Mouse (Mus musculus) adrenal gland, adult 2 months (tissue): ENCODE data around the gene Zfp683. TPM values are rescaled to one million over a fixed set of nuclear protein-coding genes. Genes with fewer than 3 reads are reported as not detected.

ENCODE experiments used
- DNase-seq: peaks from one replicate; pipeline ENCODE4 v3.0.0; 2021
- long read RNA-seq: library from polyadenylated mRNA; stranded (forward); transcript quantifications from one replicate; pipeline ENCODE4 v2.0.0, GENCODE M21; 2021
- polyA plus RNA-seq: library from polyadenylated mRNA; depleted of rRNA; stranded (reverse); fragments of >200 nt; gene quantifications from 2 replicates; pipeline ENCODE4 v1.2.3, GENCODE M21; 2012; rRNA removed
- total RNA-seq, 2 experiments: library from RNA; stranded (reverse); gene quantifications; 2 replicates each; pipeline ENCODE4 v1.2.3; 2021

The Zfp683 gene
- total RNA-seq (under 1 TPM in 1 of 2 experiments, not detected in 1; 0.21 TPM), polyA plus RNA-seq (0.98 and 1.1 TPM in 2 replicates)
- long read RNA-seq = 0 reads

DNA sequence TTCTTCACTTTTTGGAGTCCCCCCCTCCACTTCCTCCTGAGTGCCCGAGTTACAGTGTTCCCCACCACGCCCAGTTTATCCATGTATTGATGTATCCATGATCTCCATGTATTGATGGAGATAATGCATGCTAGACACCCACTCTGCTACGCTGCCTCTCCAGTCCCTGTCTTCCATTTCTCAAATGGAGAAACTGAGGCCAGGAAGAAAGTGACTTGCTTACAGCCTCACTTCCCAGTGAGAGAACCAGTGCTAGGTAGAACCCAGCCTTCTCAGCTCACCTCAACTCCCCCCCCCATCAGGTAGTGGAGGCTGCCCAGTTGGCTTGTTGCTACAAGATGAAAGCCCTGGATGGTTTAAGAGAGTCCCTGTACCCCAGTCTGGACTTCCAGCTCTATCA, at the start of gene Zfp683:
Gene Zfp683 (plus strand): TSS at position 301 of the 400 bp plus-strand sequence.
- DNase-seq = no peak

DNA sequence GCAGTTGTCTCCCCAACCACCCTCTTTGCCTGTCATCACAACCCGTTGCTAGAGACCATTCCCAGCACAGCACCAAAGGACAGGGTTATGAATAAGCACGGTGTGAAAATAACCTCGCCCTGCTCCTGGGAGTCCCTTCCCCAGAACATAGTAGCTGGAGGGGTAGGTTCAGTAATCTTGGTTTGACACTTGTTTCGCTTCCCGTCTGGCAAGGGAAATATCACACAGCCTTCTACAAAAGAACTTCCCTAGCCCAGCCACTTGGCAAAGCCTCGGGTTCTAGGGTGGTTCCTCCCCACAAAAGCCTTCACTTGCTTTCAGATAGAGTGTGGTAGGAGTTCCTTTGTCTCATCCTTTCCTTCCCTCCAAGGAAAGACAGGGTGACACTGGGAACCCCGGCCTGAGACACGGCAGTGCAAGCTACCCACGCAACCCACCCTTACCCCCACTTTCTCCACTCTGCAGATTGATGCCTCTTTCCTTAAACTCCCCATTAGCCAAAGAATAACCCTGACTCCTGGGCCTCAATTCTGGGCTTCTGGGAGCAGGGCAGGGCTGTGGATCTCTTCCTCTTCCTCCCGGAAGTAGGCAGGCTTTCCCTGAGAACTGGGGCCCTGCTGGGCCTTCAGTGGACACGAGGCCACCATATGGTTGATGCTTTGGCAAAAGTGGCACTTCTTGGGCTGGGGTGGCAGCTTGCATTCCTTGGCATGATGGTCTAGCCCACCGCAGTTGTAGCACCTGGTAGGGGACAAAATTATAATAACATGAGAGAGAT, 47.9 kb upstream of the Zfp683 start:
- DNase-seq = no peak

DNA sequence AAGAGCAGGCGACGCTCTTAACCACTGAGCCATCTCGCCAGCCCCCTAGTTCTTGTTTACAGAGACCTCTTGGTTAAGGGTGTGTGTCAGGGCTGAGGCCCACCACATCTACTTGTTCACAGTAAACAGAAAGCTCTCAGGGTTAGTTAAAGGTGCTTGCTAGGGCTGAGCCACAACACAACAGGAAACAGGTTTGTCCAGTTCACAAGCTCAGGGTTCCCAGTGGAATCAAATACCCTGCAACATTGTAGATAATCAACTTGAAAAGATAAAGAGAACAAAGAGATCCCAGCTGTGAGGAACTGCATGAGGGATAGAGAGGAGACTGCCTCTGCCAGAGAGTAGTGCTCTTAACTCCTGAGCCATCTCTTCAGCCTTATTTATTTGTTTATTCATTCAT, 46.8 kb upstream of the Zfp683 start:
- no peak for DNase-seq

DNA sequence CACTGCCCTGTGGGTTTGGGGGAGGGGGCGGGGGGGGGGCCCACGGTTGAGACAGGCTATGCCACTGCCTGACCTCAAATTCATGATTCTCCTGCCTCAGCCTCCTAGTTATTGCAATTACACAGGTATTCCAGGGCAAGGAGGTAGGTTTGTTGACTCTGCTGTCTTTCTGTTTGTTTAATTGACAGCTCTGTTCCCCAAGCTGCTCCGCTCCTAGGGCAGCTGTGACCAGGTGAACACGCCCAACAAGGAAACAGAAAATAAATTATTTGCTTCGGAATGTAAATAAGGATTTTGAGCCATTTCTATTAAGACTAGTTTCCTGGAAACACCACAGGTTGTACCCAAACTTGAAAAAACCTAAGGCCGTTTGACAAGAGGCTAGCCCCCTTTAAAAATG, 43.9 kb upstream of the Zfp683 start:
- DNase-seq = no peak

DNA sequence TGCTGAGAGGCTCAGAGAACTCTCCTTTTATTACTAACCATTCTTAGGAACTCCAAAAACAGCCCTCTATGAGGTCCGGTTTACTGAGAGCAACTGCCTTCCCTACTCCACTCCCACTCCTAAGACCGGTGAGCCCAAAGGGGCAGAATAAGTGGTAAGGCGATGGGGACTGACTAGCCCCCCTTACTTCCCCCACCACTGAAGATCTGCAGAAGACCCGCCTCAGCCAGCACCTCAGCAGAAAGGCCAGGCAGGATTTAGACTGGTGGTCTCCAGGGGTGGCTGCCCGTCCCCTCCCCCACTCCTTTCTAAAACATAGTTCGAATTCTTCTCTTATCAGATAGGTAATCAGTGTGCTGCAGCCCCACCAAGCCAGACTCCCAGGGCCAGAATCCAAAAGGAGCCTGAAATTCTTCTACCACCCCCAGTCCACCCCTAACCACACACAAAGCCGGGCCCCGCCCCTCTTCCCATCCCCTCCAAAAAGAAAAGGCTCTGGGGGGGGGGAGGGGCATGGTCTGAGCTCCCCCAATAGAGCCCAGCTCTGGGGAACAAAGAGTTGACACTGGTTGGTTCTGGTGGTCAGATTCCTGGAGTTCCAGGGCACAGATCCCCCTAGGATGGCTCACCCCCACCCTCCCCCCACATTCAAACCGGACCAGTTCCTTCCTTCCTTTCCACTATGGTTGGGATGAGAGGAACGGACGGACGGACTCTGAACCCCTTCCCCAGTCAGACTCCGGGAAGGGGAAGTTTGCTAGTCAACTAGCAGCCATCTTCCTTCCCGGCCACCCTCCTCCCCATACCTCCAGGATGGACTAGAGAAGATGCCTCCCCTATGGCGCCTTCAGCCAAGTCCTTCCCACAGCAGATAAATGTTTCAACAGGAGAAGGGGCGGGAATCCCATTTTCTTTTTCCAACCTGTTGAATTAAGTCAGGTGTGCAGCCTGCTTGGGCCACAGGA, 41.9 kb upstream of the Zfp683 start:
- DNase-seq = no peak

DNA sequence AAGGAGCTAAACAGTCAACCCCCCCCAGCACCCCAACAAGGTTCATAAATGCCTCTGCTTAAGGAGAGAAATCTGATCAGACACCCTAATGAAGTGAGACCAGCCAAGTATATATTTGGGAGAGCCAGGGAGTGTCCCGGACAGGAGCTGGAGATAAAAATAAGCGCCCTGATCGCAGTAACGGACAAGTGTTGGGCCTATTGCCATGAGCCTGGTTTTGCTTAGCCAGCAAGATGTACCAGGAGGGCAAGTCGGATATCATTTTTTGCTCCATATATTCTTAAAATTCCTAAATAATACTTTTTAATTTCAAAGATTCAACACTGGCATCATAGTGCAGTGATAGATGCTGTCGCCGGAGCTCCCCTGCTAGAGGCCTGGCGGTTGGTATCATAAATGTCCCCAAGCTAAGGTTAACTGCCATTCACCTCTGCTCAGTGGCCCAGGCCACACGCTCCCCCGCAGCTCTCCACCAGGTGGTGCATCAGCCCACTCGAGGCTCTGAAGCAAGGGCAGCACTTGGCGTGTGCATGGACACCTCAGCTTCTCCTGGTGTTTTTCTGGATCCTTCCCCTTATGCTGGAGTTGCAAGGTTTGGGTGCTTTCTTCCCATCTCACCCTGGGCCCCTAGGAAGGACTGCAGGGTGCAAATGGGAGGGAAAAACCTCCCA, 40.6 kb upstream of the Zfp683 start:
- DNase-seq = no peak

DNA sequence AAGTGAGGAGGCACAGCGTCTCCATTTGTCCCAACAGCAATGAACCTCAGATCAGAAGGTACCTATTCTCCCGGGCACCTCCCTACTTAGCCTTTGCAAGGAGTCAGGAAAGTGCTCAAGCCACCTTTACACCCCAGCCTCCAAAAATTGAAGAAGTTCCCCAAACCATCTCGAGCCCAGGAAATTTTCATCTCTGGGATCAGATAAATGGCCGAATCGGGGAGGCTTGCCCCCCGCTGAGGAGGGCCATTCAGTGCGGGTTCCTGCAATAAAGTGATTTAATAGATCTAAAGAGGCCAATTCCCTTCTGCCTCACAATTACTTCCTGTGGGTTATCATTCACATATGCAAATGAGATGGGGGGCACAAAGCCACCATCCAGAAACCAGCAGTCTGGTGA, 37.4 kb upstream of the Zfp683 start:
- no peak for DNase-seq

DNA sequence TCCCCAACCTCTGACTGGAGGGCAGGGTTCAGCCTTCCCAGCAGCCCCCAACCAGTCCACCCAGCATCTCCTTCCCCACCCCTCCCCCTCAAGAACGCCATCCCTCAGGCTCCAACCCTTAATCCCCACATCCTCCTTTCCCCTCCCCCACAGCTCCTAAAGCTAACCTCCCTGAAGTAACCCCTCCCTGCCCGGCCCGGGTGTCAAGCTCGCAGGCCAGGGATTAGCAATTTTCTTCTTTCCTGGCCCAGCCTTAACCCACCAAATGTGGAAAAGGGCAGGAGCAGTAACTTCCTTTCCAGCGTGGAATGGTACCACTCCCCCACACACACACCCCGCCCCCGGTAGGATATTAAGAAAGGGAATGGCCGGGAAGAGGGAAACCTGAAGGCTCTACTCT, 36.9 kb upstream of the Zfp683 start:
- no peak for DNase-seq

DNA sequence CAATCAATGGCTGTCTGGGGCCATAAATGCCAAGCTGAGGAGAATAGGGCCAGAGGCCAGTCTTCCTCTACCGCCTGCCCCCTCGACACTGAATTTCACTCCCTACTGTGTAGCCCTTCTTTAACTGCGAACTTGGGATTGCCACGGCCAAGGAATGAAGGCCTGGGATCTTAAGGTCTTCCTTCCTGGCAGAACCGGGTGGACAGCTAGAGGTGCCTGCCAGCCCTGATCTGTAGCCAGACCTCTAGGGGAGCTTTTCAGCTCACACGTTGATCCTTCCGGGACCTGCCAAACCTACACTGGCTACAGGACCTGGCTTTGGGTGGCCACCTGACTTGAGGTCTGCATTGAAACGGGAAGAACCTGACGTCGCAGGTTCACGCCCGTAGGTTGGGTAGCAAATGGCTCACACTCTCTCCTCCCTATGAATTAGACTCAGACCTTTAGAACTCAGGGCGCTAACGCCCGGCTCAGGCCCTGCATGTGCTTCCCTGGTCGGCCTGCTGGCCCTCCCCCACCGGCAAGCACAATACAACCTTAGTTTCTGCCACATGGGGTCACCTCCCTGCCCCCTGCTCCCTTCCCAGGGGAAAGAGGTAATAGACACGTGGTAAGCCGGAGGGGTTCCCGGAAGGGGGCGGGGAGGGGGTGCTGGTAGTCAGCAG, 36.3 kb upstream of the Zfp683 start:
- DNase-seq = no peak

DNA sequence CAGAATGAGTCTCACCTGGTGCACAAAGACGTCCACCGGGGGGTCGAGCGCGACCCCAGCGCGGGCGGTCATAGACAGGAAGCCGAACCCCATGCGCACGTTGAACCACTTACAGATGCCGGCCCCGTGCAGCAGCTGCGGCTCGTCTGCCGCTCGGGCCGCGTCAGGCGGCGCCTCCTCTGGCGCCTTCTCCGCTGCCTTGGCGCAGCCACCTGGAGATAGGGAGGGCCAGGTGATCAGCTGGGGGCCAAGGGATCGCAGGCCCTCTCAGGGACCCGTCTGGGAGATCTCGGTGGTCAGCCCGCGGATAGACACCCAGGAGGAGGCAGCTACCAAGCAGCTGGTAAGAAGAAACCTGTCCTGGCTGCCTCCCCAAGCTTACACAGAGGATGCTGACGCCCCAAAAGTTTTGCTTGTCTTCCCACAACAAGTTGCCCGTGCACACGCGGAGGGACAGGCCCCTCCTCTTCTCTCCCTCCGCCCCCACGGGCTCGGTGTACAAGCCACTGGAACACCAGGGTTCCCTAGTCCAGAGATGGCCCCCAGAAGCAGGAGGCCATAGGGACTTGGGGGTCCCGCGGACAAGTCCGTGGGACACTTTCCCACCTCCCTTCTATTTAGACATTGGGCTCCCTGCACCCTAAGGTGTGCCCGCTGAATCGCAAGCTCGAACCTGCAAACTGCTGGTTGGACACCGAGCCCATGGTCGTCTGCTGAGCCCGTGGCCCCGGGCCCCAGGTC, 35.4 kb upstream of the Zfp683 start:
- DNase-seq = no peak

DNA sequence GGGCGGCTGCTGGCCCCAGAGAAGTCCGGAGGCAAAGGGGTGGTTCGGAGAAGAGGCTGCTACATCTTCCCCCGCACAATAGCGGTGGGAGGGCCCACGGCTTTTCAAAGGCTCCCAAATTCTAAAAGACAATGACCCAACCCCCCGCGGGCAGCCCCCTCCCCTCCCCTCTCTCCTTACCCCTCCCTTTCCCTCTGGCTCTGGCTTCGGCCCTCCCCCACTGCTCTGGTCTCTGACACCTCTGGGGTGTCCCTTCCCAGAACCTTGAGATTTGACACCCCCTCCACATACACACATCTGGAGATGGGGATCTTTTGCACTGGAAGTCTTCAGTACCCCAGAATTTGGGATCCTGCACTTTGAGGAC, 34.9 kb upstream of the Zfp683 start, which contains the start of gene Lin28a:
Gene Lin28a (minus strand): TSS at position 63 of the 367 bp plus-strand sequence.
- no peak for DNase-seq

DNA sequence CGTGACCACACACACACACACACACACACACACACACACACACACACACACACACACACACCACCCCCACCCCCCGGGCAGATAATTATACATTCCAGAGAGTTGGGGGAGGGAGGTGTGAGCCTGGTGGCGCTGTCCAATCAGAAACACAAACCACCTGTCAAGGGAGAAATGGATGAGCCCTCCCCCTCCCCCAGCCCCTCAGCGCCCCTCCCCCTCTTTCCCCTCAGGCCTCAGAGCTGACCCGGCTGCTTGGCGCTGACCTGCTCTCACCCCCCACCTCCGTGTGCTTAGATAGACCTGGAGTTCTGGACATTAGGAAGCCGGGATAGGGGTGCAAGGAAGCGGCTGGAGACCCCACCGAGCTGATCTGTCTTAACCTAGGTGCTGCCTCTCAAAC, 34.4 kb upstream of the Zfp683 start:
- DNase-seq = no peak

DNA sequence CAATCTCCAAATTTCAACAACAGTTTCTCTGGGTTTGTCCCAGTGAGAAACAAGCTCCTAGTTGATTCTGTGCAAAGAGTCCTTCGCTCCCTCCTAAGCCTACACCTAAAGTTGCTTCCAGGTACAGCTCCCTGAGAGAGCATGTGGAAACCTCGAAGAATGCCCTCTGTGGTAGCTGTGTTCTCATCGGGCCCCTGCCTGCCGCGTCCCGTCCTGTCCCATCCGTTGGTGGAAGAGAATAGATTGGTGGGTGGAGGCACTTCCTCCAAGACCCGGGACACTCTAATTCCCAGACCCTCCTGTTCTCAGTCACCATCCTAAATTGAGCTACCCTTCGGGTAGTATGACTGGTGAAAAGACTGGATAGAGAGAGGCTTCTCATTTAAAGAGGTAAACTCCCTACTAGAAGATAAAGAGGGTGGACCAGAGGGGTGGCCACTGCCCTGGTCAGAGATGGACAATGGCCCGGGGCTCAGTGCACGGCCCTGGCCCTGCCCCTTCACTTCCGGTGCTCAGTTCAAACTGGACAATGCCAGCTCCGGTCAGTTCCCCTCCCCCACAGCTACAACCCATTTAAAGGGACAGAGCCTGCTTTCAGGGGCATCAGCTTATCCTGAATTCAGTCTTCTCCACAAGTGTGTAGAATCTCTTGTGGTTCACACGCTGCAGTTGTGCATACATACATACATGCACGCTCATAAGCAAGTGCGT, 33.8 kb upstream of the Zfp683 start:
- no peak for DNase-seq

DNA sequence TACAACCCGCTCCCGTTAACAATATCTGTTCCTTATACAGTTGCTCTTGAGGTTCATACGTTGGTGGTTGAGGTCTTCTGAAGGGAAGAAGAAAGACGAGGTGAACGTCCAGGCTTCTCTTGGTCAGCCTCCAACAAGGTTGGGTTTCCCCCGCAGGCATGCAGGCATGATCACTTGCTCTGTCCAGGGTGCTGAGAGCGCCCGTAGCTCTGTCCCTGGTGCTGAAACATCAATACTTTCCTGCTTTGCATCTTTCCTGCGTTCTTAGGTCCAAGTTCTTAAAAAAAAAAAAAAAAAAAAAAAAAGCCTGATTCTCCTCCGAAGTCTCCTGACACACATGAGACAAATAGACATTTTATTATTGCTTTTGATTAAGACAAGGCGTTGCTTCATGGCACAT, 33.0 kb upstream of the Zfp683 start:
- peak; percentile 74 for DNase-seq

DNA sequence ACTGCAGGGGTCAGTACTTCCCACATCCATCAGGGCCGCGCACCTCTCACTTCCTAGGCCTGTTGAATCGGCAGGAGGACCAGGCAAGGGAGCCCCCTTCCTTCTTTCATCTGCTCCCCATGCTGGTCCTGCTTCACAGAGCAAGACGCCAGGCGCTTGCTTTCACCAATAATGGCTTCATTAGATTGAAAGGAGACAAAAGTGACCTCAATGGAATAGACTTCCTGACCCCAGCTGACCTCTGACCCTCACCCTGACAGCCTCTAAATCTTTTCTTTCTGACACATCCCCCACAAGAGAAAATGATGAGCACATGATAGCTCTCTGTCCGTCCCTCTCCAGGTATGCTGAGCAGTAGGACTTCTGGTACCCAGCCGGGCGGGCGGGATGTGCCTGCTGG, 27.8 kb upstream of the Zfp683 start:
- no peak for DNase-seq

DNA sequence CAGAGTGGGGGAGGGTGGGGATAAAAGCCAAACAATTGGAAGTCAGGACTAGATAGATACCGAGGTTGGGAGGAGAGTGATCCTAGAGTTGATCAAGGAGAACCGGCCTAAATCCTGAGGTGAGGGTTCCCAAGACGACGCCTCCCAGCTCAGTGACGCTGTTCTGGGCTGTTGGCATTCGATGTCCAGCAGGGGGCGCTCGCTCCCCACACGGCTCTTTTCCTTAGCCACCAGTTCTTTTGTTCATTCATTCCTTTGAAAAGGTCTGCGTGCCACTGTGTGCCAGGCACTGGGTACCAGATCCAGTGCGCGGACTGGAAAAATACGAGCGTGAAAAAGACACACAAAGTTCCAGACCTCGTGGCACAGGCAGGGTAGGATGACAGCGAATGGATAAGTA, 17.7 kb upstream of the Zfp683 start:
- peak; percentile 68 for DNase-seq

DNA sequence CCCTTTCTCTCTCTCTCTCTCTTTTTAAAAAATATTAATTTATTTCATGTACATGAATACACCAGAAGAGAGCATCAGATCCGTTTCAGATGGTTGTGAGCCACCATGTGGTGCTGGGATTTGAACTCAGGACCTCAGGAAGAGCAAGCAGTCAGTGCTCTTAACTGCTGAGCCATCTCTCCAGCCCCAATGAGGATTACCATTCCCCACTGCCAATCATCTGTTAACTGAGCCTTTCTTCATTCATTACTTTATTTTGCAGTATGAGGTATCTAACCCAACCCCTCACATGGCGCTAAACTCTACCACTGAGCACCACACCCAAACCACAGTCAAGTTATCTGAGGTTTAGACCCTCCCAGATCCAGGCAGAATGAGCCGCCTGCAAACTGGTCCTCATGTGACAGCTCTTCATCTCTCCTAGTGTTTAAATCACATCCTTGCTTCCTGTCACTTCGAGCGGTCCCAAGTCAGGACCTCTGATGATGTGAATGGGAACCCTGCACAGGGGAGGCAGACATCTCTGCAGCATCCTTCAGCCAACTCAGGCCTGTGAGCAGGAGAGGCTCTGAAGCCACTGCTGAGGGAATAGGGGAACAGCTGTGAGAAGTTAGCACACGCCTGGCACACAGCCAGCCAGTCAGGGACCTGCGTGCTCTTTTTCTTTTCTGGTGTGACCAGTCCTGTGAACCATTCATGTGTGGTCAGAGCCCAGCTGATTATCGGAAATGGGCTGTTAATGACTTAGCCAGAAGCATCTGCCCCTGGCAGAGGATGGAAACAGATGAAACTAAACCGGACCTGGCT, 12.1 kb upstream of the Zfp683 start:
- no peak for DNase-seq

DNA sequence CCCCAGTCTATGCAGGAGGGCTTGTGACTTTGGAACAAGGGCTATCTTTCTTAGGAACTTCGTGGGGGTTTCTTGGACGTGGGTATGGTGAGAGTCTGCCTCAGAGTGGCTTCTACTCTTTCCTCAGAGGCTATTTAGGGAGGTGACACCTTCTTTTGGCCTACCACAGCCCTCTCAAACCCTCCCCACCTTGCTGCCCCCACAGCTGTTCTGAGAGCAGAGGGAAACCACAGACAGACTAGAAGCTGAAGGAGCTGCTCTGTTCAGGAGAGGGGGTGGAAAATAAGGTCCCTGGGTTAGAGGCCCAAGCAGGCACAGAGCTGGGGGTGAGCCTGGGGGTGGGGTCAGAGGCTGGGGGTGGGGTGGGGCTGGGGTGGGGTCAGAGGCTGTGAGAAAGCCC, 10.6 kb upstream of the Zfp683 start:
- no peak for DNase-seq

DNA sequence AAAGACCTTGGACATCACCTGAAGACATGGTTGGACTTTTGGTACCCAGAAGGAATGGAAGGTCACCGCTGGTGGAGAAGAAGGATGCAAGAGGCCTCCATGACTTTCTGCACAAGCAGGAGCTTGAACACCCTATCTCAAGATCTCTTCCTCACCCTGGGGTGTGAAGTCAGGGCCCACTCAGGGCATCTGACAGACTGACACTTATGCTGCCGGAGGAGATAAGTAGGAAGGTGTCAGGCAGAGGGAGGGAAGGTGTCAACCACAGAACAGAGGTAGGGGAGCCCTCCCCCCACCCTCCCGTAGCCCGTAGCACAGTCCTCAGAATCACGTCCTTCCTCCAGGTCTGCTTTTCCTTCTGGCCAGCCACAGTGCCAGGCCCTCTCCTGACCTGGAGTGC, 6.0 kb upstream of the Zfp683 start:
- no peak for DNase-seq

DNA sequence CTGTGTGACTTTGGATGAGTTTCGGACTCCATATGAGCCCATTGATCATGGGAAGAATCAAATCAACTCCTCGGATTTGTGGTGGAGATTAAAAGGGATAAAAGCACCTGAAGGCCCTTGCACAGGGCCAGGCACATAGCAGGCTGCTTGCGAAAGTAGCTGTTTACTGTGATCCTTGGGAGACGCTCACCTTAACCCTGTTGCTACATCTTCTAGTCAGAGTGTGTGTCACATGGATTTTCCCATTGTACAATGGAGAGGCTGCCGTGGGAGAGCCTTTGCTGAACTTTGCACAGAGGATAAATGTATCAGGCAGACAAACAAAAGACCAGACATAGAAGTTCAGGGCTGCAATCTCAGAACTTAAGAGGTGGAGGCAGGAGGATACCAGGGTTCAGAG, 1.7 kb upstream of the Zfp683 start:
- DNase-seq = no peak
